Mouse (Mus musculus) heart, embryonic 12.5 days (tissue): ENCODE measurements around the gene Gpatch3. TPM values are rescaled to one million over a fixed set of nuclear protein-coding genes. Genes with fewer than 3 reads are reported as not detected.

ENCODE experiments used
- ATAC-seq: fragments of 200-750 bp; cut with Nextera tagmentation; 2 replicates; pipeline ENCODE4 v1.8.0; 2017; ENCODE audit warnings: moderate TSS enrichment, moderate library complexity; ENCODE audit not compliant: insufficient number of reproducible peaks, low FRiP score
- H3K27ac ChIP-seq: fragments of 300-500 bp; sonication (generic); 2 replicates; pipeline ENCODE4 v1.5.1; 2016; ENCODE audit warnings: mild to moderate bottlenecking, moderate library complexity; ENCODE audit not compliant: poor library complexity, severe bottlenecking
- H3K27me3 ChIP-seq: fragments of 300-500 bp; sonication (generic); replicated peaks from 2 replicates; pipeline ENCODE4 v1.6.1; 2016; ENCODE audit warnings: mild to moderate bottlenecking, moderate library complexity
- H3K36me3 ChIP-seq: fragments of 300-500 bp; sonication (generic); 2 replicates; pipeline ENCODE4 v1.6.1; 2016; ENCODE audit warnings: mild to moderate bottlenecking, moderate library complexity
- H3K4me1 ChIP-seq: fragments of 300-500 bp; sonication (generic); replicated peaks from 2 replicates; pipeline ENCODE4 v1.6.1; 2016; ENCODE audit warnings: mild to moderate bottlenecking
- H3K4me2 ChIP-seq: fragments of 300-500 bp; sonication (generic); 2 replicates; pipeline ENCODE4 v1.6.1; 2016; ENCODE audit warnings: mild to moderate bottlenecking, moderate library complexity
- H3K4me3 ChIP-seq: fragments of 300-500 bp; sonication (generic); 2 replicates; pipeline ENCODE4 v1.5.1; 2016; ENCODE audit warnings: mild to moderate bottlenecking
- H3K9ac ChIP-seq: fragments of 300-500 bp; sonication (generic); 2 replicates; pipeline ENCODE4 v1.6.1; 2016; ENCODE audit warnings: mild to moderate bottlenecking, moderate library complexity
- H3K9me3 ChIP-seq: fragments of 300-500 bp; sonication (generic); replicated peaks from 2 replicates; pipeline ENCODE4 v1.6.1; 2016; ENCODE audit warnings: mild to moderate bottlenecking, moderate library complexity
- WGBS: fragments of 180-500 bp; shearing (Covaris S2); methylation state at CpG from one replicate; pipeline ENCODE4 v1.1.7; 2016; 5-methylcytosine and 5-hydroxymethylcytosine counted together
- microRNA-seq: library from miRNA; unstranded; fragments of <30 nt; microRNA quantifications from one replicate; pipeline ENCODE4, GENCODE M21; 2017
- polyA plus RNA-seq: library from polyadenylated mRNA; unstranded; fragments of >200 nt; fragmentation: Nextera tagmentation; extraction: Ambion mirVana; gene quantifications from 2 replicates; pipeline ENCODE4 v1.2.1, GENCODE M21; 2016

The Gpatch3 gene
- polyA plus RNA-seq, 1 experiment from 2014 or later: 6.9 TPM

GRCm38 (mm10) chr4:133631071-133631768 lies 56.7 kb downstream of the Gpatch3 start:
- Histone ChIP-seq H3K9me3 (no peaks in the 10 kb centered on the region), H3K9ac (no peak overlapping the region; the same call in 1 of the 2 replicates), H3K4me2 (peak overlapping the region; percentile 97), H3K27ac (no peak overlapping the region), H3K4me3 (0 out of 2 replicates have a peak overlapping the region, but pooled peaks have one; percentile 89), H3K4me1 (peaks cover 50% of the 10 kb centered on the region), H3K36me3 (peaks cover 9% of the 10 kb centered on the region), H3K27me3 (no peaks in the 10 kb centered on the region)
- no peak for ATAC-seq
- WGBS: 76% methylated on average over 14 of the region's 14 CpGs

- Histone ChIP-seq H3K4me3 (peak overlapping the region; percentile 89), H3K9me3 (no peaks in the 10 kb centered on the region), H3K9ac (peak overlapping the region; percentile 90), H3K4me1 (peaks cover 45% of the 10 kb centered on the region), H3K27me3 (no peaks in the 10 kb centered on the region), H3K27ac (no peak overlapping the region), H3K36me3 (peaks cover 3% of the 10 kb centered on the region), H3K4me2 (peak overlapping the region; percentile 97)
- 47% methylated on average over 9 of the region's 9 CpGs for WGBS
- ATAC-seq: no peak
Observed at GRCm38 (mm10) chr4:133631769-133632411, 57.3 kb downstream of the Gpatch3 start.

DNA sequence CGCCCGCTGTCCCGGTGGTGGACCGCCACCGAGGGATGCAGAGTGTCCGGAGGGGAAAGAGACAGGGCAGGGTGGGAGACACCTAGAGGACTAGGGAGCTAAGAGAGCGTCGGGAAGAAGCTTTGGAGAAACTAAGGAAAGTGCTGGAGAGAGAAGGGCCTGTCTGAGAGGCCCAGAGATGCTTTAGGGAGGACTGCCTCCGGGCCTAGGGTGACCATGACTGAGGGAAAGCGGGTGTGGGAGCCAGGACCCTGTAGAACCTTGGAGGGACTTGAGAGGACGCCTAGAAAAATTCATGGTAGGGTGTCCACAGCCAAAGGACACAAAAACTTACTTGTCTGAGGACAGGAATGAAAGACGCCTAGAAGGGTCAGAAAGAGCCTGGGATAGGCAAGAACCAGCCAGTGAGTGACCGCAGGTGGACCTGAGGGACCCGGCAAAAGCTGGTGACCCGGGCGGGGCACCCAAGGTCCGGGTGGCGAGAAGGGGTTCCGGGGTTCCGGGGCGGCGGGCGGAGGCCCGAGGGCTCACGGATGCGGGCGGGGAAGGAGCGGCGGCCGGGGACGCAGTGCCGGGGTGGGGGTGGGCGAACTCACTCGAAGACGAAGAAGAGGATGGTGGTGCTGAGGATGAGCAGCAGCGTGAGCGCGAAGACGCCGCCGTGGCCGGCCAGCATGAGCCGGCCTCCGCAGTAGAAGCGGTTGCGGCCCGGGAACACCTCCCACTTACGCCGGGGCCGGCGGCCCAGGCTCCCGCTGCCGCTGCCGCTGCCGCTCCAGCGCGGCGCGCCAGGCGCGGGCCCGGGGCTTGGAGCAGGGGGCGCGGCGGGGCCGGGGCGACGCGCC lies 58.2 kb downstream of the Gpatch3 start:
- H3K36me3 ChIP-seq: no peaks in the 10 kb centered on the region
- no peaks in the 10 kb centered on the region for H3K9me3 ChIP-seq
- no peaks in the 10 kb centered on the region for H3K27me3 ChIP-seq
- peak overlapping the region; percentile 53; the same call in 1 of the 2 replicates for H3K27ac ChIP-seq
- peaks cover 42% of the 10 kb centered on the region for H3K4me1 ChIP-seq
- peak overlapping the region; percentile 90 for H3K9ac ChIP-seq
- peak overlapping the region; percentile 97 for H3K4me2 ChIP-seq
- peak overlapping the region; percentile 89 for H3K4me3 ChIP-seq
- 1% methylated on average over 63 of the region's 69 CpGs for WGBS
- peak; percentile 43; the same call in 1 of the 2 replicates for ATAC-seq

GRCm38 (mm10) chr4:133633332-133634042 lies 58.9 kb downstream of the Gpatch3 start:
- Histone ChIP-seq H3K4me3 (peak overlapping the region; percentile 89), H3K36me3 (no peaks in the 10 kb centered on the region), H3K27me3 (no peaks in the 10 kb centered on the region), H3K4me2 (peak overlapping the region; percentile 97), H3K27ac (peak overlapping the region; percentile 53; the same call in 1 of the 2 replicates), H3K9me3 (no peaks in the 10 kb centered on the region), H3K9ac (peak overlapping the region; percentile 90), H3K4me1 (peaks cover 42% of the 10 kb centered on the region)
- peak; percentile 84 for ATAC-seq
- 12% methylated on average over 47 of the region's 47 CpGs for WGBS

Small RNA genes lying within 50 kb of the gene (microRNA-seq; reads per million reads assigned to microRNA genes)
- not detected for gene Gm23158

Other genes starting within 250 kb of the Gpatch3 start
- 16.1 and 17.9 TPM in 2 replicates for gene Wdtc1, start 221.3 kb upstream of the Gpatch3 start, polyA plus RNA-seq
- gene Slc9a1, start 205.0 kb upstream of the Gpatch3 start, polyA plus RNA-seq: 7.3 and 8.8 TPM in 2 replicates
- gene Tent5b, start 94.6 kb upstream of the Gpatch3 start, polyA plus RNA-seq: 0.88 and 1.3 TPM in 2 replicates
- 1.2 TPM in 2 replicates for gene Trnp1, start 76.2 kb upstream of the Gpatch3 start, polyA plus RNA-seq
- gene Kdf1, start 55.8 kb upstream of the Gpatch3 start, polyA plus RNA-seq: 0.42 and 0.78 TPM in 2 replicates
- 261 and 273 TPM in 2 replicates for gene Nudc, start 28.7 kb upstream of the Gpatch3 start, polyA plus RNA-seq
- 9.9 and 10.5 TPM in 2 replicates for gene Nr0b2, start 21.4 kb upstream of the Gpatch3 start, polyA plus RNA-seq
- 11.2 and 12.2 TPM in 2 replicates for gene Gpn2, start 9.6 kb downstream of the Gpatch3 start, polyA plus RNA-seq
- 0.76 and 1.4 TPM in 2 replicates for gene Sfn, start 27.4 kb downstream of the Gpatch3 start, polyA plus RNA-seq
- gene Zdhhc18, start 75.4 kb downstream of the Gpatch3 start, polyA plus RNA-seq: 3.5 and 3.9 TPM in 2 replicates
- gene Pigv, start 97.9 kb downstream of the Gpatch3 start, polyA plus RNA-seq: 15.0 and 18.4 TPM in 2 replicates
- gene Arid1a, start 182.0 kb downstream of the Gpatch3 start, polyA plus RNA-seq: 24.5 and 28.7 TPM in 2 replicates